Mouse (Mus musculus) NIH3T3 (cell line): ENCODE data around the gene Itgae.
A peak's percentile ranks its signal among the peaks of the same experiment; 100 is the strongest.

Experiments
- DNase-seq: peaks from one replicate; pipeline ENCODE4 v3.0.0-alpha.2; 2012; ENCODE audit warnings: low read depth

Itgae gene

DNA sequence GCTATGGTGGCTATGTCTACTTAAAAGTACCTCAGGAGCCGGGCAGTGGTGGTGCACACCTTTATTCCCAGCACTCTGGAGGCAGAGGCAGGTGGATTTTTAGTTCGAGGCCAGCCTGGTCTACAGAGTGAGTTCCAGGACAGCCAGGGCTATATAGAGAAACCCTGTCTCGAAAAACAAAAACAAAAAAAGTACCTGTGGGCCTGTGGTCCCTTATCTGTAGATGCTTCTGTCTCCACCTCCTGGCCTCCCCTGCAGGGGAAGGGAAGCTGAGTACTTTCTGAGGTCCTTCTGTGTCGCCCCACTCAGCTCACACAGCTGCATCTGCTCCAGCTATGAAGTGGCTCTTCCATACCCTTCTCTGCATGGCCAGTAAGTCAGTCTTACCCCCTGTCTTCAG lies at the start of gene Itgae:
Itgae (plus strand) TSS at position 301 of the 400 bp plus-strand sequence.
- no peak for DNase-seq

DNA sequence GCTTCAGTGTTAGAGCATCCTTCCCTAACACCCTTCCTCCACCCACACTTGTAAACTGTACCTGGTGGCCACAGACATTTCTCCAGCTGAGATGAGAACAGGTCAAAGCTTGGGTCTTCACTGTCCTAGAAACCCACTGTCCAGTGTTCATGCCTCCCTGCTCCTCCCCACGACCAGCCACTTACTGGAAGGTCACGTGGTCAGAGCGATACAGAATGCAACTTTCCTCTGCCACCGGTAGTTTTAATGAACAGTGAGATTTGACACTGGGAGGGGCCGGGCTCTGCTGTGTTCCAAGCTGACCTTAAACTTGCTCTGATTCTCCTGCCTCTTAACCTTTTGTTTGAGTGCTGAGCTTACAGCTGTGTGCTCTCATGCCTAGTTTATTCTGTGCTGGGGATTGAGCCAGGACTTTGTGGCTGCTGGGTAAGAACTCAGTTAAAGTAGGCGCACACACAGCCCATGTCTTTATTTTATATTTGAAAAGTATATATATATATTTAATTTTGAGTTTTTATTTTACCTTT lies 46.1 kb upstream of the Itgae start:
- DNase-seq, result no peak

DNA sequence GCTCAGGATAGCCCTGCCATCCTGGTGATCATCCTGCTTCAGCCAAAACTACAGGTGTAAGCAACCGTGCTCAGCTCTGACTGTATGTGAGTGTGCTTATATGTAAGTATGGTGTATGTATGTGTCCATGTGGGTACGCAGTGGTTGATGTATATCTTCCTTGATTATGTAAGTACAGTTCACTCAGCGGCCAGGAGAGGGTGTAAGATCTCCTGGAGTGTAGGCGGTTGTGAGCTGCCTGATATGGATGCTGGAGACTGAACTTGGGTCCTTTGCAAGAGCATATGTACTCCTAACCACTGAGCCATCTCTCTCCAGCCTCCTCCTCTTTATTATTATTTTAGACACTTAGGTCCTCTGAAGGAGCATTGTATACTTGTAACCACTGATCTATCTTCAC lies 45.6 kb upstream of the Itgae start:
- no peak for DNase-seq

DNA sequence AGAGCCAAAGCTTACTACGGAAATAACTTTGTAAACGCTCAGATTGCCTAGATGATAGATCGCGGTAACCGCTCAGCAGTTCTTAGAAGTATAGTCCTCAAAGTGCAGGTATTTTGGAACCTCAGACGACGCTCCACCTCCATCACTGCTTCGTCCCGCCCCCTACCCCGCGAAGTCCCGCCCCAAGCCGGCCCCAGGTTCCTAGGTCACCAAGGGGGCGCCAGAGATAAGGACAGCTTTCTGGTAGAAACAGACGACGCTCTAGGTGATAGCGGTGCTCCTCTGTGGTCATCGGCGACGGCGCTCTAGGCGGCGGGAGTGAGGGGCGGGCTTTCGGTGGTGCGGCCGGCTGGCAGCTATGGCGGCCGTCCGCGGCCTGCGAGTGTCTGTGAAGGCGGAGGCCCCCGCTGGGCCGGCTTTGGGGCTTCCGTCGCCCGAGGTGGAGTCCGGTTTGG lies 42.8 kb upstream of the Itgae start, which contains the start of gene Ncbp3:
Ncbp3 (plus strand) TSS at position 242 of the 455 bp plus-strand sequence.
- DNase-seq, result peak; percentile 98

DNA sequence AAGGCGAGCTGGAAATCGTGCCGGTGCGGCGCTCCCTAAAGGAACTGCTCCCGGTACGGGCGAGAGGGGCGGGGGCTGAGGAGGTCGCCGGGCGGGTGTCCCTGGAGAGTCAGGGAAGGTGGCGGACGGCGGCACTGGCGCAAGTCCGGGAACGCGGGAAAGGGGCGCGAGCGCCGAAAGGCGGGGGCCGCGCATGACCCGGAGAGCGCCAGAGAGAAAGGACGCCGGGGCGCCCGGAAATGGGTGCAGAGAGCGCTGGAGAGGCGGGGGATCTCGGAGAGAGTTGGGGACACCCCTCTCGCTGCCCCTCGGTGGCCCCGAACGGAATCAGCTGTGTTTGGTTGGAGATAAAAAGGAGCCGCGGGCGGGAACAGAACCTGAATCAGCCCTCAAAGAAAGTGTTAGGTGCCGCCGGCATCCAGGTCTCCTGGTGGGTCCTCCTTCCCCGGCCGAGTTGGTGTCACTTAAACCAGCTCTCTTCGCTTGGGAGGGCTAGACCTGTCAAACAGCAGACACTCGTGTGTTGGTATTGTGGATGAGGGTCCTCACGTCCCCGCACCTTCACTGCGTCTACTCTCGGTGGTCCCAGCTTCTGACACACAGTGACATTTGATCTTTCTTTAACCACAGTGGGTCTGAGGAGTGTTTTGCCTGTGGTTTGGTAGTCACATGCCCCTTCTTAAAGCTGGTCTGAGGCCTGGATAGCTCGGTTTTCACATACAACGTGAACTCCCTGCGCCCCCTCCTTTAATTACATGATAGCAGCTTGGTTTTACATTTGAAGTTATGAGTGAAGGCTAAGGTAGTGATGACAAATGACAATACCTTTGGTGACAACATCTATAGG lies 42.1 kb upstream of the Itgae start:
- DNase-seq, result peak; percentile 17

DNA sequence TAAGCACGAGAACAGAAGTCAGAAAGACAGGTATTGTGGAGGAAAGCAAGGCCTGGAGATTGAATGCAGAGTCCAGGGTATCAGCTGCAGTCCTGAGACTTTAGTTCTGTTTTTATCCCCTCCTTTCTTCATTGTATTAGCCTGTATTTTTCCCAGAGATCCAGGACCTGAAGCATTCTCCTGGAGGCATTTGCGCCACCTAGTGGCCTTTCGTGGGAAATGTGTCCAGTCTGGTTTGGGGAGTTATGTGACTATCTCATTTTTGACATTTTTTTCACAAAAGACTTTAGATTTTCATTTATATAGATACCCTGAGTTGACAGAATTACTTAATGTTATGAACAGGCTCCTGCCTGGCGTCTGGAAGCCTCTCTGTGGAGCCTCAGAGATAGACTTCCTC lies 41.0 kb upstream of the Itgae start:
- DNase-seq, result peak; percentile 95

DNA sequence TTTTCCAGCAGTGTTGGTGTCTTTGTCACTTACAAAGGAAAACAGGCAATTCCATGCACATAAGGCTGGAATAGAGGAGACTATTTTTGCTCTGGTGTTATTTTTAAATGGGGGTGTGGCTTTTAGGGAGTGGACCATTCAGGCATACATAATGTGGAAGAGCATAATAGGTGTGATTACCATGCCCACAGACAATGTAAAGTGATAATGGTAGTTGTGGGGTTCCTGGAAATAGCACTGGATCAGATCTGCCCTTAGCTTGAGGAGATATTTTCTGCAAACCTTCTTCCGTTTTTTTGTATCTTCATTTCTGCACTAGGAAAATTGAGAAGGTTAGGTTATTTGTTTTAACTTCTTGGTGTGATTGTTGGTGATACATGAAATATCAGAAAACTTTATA lies 37.6 kb upstream of the Itgae start:
- DNase-seq, result no peak

DNA sequence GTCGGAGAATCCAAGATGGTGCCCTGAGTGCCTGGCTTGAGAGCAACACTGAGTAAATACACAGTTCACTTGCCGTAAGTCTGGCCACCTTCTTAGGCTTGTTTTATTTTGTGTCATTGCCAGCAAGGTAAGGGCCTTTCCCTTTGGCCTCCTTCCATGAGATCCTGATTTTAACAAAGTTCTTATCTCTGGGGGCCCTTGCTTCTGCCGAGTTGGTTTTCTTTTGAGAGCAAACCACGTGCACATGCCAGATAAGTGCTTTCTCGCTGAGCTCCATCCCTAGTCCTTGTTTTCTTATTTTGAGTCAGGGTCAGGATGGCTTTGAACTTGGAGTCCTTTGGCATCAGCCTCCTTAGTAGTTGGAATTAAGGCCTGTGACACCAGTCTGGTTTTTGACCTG lies 32.7 kb upstream of the Itgae start:
- no peak for DNase-seq

DNA sequence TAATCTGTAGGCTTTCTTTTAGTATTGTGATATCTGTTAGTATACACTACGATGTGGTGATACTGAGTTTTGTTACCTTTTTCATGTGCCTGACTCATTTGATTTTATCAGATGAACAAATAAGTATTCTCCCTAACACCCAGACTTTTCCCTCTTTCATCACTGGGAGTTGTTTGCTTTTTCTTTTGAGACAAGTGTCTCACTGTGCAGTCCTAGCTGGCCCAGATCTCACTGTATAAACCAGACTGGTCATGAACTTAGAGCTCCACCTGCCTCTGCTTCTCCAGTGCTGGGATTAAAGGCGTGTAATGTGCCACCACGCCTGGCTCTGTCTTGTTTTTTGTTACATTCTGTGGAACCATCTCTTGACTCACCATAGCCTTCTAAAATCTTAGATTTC lies 30.8 kb upstream of the Itgae start:
- DNase-seq, result no peak

DNA sequence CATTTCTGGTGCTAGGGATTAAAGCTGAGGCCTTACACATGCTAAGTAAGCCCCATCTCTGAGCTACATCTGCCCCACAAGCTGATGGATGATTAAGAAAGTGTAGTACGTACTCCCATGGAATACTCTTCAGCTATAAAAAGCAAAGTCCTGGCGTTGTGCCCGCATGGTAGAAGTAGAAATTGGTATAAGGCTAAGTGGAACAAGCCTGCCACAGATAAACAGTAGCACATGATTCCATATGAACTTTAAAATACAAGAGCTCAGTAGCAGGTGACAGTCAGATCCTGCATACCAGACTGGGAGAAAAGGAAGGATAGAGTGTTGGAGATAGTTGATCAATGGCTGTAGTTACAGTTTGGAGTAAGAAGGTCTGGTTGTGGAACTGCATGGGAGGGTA lies 29.0 kb upstream of the Itgae start:
- no peak for DNase-seq

DNA sequence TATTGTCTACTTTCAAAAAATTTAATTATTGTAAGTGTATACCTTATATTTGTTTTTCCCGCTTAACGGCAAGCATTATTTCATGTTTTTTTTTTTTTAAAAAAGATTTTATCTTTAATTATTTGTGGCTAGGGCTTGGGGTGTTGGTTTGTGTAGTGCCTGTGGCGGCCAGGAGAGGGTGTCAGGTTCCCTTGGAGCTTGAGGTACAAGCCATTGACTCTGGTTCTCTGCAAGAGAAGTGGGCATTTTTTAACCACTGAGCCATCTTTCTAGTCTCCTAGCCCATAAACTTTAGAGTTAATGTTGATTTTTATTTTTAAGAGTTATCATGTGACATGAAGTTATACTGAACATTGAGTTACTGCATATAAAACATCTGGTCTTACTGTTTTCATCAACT lies 18.5 kb upstream of the Itgae start:
- DNase-seq, result peak; percentile 65

DNA sequence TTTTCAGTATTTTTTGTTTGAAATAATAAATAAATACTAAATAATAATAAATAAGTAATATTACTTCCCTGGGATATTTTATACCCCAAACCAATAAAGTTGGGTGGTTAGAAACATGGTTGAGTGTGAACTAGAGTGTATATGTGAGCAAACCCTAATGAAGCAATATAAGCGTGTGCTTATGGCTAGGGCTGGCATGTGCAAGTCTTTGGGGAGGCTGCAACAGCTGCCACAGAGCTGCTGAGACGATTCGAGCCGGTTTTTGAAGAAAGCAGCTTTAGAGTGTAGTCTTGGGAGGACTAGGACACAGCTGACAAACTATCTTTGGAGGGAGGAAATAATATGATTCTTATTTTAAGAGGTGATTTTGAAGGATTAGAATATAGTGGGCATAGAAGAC lies 14.1 kb upstream of the Itgae start:
- no peak for DNase-seq

DNA sequence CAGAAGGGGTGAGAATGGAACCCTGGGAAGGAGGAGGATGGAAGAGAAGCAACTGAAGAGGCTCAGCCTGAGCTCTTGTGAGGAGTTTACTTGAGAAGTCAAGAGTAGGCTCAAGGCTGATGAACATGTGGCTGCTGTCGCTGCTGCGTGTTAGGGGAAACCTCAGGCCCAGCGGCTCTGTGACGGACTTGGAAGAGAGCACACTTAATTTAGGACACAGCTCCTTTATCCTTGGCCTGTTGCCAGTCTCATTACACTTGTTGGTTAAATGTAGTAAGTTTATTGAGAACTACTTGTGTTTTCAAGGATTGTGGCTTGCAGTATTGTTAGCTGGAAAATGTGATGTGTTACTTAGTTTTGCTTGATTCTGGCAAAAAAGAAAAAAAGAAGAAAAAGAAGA lies 13.7 kb upstream of the Itgae start:
- DNase-seq, result no peak

DNA sequence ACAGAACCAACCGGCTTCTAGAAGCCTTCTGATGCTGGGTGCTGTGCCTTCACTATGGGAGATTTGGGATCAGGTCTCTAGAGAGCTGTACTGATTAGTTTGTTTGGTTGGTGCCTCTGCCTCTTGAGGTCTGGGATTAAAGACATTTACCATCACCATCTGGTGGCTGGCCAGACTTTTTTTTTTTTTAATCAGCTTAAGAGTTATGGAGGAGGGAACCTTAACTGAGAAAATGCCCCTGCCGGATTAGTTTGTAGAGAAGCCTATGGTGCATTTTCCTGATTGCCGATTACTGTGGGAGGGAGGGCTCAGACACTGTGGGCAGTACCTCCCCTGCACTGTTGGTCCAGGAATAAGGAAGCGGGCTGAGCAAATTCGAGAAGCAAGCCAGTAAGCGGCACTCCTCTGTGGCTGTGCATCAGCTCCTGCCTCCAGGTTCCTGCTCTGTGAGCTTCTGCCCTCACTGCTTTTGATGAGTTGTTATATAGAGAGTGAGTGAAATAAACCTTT lies 13.1 kb upstream of the Itgae start:
- no peak for DNase-seq

DNA sequence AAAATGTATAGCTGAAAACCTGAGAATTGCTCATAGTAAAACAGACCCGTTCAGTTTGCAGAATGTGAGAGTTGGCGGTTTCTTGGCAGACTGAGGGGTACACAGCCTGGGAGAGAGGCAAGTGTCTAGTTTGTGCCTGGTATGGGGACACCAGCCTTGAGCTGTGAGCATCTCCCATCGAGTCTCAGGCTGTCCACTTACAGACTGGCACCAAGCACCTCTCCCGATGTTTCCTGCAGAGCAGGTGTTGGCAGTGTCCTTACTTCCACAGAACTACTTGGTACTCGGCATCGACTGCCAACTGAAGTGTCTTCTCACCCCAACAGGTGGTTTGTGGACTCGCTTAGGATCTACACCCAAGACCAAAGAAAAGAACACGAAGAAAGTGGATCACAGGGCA lies 11.8 kb upstream of the Itgae start:
- no peak for DNase-seq

DNA sequence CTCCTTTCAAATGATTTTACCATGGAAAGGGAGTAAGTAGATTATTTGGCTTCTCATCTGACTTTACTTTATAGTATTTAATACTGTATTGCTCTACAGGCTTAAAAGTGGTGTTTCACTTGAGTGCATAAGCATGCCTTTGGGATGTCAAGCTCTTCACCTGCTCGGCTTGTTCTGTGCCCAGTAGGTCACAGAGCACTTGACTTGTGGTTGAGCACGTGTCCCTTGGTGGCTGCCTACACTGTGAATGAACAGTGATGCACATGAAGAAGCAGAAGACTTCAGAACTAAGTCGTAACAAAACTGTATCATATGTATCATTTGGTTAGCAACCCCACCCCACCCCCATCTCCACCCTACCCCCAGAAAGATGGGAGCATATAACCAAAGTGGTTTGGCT lies 10.1 kb upstream of the Itgae start:
- DNase-seq, result no peak

DNA sequence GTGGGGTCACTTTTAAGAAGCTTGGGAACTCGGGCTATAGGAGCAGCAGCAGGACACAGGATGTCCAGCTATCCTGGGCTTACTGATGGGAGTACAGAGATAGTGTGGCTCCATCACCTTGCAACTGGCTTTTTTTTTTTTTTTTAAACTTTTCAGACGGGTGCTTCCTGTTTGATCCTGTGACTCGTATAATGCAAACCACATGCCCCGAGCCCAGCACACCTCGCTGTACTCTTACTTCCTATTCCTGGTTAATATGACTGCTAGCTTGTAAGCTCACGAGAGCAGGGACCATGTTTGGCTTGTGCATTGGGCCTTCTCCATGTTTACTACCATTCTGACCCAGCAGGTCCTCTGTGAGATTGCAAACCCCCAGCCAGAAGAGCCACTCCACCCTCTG lies 6.1 kb upstream of the Itgae start:
- peak; percentile 30 for DNase-seq

DNA sequence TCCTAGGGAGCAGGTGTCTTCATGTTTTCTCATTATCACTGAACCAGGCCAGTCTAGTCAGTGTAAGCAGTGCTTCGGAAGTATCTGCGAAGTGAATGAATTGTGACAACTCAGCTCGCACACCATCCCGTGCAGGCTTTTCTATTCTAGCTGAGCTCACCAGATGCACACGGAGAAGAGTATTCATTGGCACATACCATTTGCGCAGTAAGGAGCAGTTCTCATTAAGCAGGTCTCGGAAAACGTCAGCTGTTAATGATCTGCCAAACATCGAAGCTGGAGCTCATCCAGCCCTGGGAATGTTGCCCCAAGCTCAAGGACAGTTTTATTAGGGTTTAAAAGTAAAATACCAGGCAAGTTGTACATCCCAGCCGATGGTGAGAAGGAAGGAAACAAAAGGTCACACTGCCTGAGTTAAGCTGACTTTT lies 5.6 kb upstream of the Itgae start:
- peak; percentile 11 for DNase-seq

DNA sequence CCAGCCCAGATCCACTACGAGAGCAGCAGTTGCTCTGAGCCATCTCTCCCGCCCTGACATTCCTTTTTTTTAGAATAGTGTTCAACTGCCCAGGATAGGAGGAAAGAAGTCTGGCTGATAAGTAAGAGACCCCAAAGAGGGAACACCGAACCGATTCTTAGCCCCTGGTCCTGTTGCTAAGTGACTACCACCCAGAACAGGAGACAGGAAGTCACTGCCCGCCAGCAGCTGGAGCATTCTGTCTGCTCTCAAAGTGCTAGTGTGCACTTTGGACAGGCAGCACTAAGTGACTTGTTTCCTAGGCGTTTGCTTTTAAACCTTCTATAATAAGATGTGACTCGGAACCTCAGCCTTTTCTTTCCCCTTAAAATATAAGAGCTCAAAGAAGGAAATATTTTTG lies 5.0 kb upstream of the Itgae start:
- DNase-seq, result no peak

DNA sequence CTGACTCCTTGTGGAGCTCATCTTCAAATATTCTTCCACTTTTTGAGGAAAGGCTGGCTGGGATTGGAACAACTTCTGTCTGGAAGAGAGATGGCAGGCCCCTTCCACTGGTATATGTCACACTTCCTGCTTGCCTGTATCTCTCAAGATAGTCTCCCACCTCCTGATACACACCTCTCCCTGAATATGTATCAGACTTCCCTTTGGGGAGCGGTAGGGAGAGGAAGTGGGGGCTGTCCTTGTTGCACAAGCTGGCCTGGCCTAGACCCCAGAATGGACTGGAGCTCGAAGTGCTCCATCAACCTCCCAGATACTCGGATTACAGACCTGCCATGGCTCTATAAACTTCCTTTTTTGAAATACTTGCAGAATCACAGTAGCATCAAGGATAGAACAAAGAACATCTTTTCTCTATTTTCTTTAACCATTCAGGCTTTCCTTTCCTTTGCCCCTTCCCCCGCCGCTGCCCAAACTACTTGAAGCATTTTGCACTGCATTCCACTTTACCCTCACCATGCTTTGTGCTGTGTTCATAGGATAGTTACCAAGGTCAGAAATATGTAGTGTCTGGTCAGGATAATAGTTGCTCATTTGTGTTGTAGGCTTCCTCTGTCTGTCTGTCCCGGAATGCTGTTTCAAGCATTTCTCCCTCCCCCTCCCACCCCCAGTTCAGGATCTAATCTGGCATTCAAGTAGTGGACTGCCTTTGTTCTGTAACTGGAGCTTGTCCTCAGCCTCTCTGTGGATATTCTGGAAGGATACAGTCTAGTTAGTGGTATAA lies 2.5 kb upstream of the Itgae start:
- no peak for DNase-seq

DNA sequence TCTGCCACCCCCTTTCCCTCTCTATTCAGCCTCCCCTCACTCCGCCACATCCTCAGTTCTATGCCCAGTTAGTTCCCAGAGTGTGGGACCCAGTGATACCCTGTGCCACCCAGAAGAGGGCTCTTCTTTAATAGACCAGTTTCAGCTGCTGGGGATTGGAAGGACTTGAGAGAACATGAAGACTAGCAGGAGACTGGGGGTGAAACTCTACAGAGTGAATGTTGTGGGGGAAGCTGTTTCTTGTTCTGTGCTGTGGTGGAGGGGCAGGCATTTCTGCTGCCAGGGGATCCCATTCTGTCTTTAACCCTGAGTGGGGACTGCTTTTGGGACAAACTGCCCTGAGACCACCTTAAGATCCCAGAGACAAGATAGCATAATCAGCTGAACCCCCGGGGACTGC lies 443 bp downstream of the Itgae start:
- DNase-seq, result no peak

DNA sequence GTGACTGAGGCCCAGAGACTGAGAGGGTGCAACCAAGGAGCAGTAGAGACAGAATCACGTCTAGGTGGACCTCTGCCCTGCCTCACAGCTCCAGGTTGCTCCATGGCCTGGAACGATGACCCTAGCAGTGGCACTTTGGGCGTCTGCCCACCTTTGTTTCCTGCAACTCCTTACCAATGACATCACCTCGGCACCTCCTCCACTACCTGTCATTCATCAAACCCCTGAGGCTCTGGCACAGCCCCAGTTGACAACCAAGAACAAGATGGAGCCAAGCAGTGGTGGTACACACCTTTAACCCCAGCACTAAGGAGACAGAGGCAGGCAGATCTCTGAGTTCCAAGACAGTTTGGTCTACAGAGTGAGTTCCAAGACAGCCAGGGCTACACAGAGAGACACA lies 1.7 kb downstream of the Itgae start:
- no peak for DNase-seq

DNA sequence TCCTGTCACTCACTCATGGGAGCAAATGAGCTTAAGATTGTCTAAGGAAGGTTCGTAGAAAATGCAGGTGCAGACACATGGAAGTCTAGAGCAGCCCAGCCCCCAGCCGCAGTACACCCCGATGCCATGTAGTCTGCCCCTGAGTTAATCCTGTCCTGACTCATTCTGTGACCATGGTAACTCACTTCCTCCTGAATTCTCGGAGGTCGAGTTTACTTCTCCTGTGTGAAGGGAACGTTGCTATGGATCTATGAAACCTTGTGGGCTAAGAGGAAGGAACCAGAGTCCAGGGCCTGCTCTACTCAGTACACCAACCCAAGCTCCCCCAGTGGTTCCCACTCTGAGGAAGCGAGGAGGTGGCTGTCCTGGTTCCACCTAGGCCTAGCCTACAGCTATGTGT lies 2.5 kb downstream of the Itgae start:
- peak; percentile 20 for DNase-seq
